Mouse (Mus musculus) CH12.LX (cell line): ENCODE measurements around the gene Naa35. TPM values are rescaled to one million over a fixed set of nuclear protein-coding genes. Genes with fewer than 3 reads are reported as not detected.

Source experiments
- DNase-seq: peaks from one replicate; pipeline ENCODE4 v3.0.0-alpha.2; 2013; ENCODE audit errors: extremely low read depth
- H3K27ac ChIP-seq: 2 replicates; pipeline ENCODE4 v1.5.1; 2012; ENCODE audit warnings: low read depth, mild to moderate bottlenecking, control low read depth, moderate library complexity; ENCODE audit not compliant: insufficient read depth
- H3K27me3 ChIP-seq: replicated peaks from 2 replicates; pipeline ENCODE3; 2012; ENCODE audit warnings: inconsistent platforms
- H3K36me3 ChIP-seq, 2 experiments: replicated peaks in 1 of 2; 2 replicates each; pipeline versions ENCODE3 to v1.6.1; 2012; ENCODE audit warnings: inconsistent platforms in 1 of 2, low read length in 1 of 2, mild to moderate bottlenecking in 1 of 2, mixed read lengths in 1 of 2, moderate library complexity in 1 of 2; ENCODE audit not compliant: control insufficient read depth in 1 of 2, insufficient read depth in 1 of 2
- H3K4me1 ChIP-seq, 2 experiments: 2 replicates each; pipeline ENCODE4 v1.6.1; 2012; ENCODE audit warnings: inconsistent platforms in 1 of 2, moderate library complexity in 1 of 2; ENCODE audit not compliant: insufficient read depth in 2 of 2, control insufficient read depth in 1 of 2
- H3K4me2 ChIP-seq: 2 replicates; pipeline ENCODE4 v1.6.1; 2012; ENCODE audit warnings: low read depth, mild to moderate bottlenecking, control low read depth; ENCODE audit not compliant: poor library complexity, insufficient read depth, severe bottlenecking
- H3K4me3 ChIP-seq, 3 experiments: fragments of 150-350 bp in 1 of 3; sonication (generic) in 1 of 3; replicated peaks in 1 of 3; 2 replicates each; pipeline versions ENCODE3 to v1.5.1; 2011 to 2012; ENCODE audit warnings: low read depth in 2 of 3, low read length in 2 of 3, mild to moderate bottlenecking in 2 of 3, moderate library complexity in 2 of 3, control low read depth in 1 of 3, improper control_type of control experiment in 1 of 3, inconsistent platforms in 1 of 3, mixed read lengths in 1 of 3; ENCODE audit not compliant: poor library complexity in 1 of 3
- H3K79me2 ChIP-seq: replicated peaks from 2 replicates; pipeline ENCODE4 v1.6.1; 2012; ENCODE audit warnings: mild to moderate bottlenecking, moderate library complexity; ENCODE audit not compliant: control insufficient read depth, poor library complexity, insufficient read depth, severe bottlenecking; ENCODE audit errors: extremely low read depth
- H3K9ac ChIP-seq: 2 replicates; pipeline ENCODE4 v1.6.1; 2012; ENCODE audit warnings: low read depth, mild to moderate bottlenecking, control low read depth, moderate library complexity; ENCODE audit not compliant: insufficient read depth
- H3K9me3 ChIP-seq: replicated peaks from 2 replicates; pipeline ENCODE3; 2012; ENCODE audit warnings: low read length, inconsistent platforms, mixed read lengths
- BHLHE40 ChIP-seq: IDR thresholded peaks from 2 replicates; pipeline ENCODE4 v1.6.1; 2011; ENCODE audit warnings: mild to moderate bottlenecking, low read depth, low read length, improper control_type of control experiment
- CHD1 ChIP-seq: IDR thresholded peaks from 2 replicates; pipeline ENCODE4 v1.6.1; 2012; ENCODE audit warnings: low read depth, low read length, improper control_type of control experiment, inconsistent platforms
- CHD2 ChIP-seq: IDR thresholded peaks from 2 replicates; pipeline ENCODE4 v1.6.1; 2011; ENCODE audit warnings: low read length, improper control_type of control experiment
- EP300 ChIP-seq: IDR thresholded peaks from 2 replicates; pipeline ENCODE4 v1.6.1; 2011; ENCODE audit warnings: low read length, improper control_type of control experiment
- MXI1 ChIP-seq: IDR thresholded peaks from 2 replicates; pipeline ENCODE4 v1.6.1; 2011; ENCODE audit warnings: mild to moderate bottlenecking, low read depth, low read length, improper control_type of control experiment
- NELFE ChIP-seq: IDR thresholded peaks from 2 replicates; pipeline ENCODE4 v1.6.1; 2011; ENCODE audit warnings: low read depth, low read length, improper control_type of control experiment
- NRF1 ChIP-seq: IDR thresholded peaks from 2 replicates; pipeline ENCODE4 v1.6.1; 2014; ENCODE audit warnings: low read depth, mild to moderate bottlenecking, inconsistent platforms, low read length, improper control_type of control experiment, moderate library complexity
- RAD21 ChIP-seq: IDR thresholded peaks from 2 replicates; pipeline ENCODE4 v1.6.1; 2011; ENCODE audit warnings: low read depth, mild to moderate bottlenecking, low read length, improper control_type of control experiment, moderate library complexity
- RCOR1 ChIP-seq: conservative IDR thresholded peaks from 2 replicates; pipeline ENCODE4 v1.6.1; 2012; ENCODE audit warnings: low read depth, mild to moderate bottlenecking, inconsistent platforms, low read length, improper control_type of control experiment
- SMC3 ChIP-seq: IDR thresholded peaks from 2 replicates; pipeline ENCODE4 v1.6.1; 2011; ENCODE audit warnings: low read depth, low read length, improper control_type of control experiment
- TBP ChIP-seq: conservative IDR thresholded peaks from 2 replicates; pipeline ENCODE4 v1.6.1; 2011; ENCODE audit warnings: low read depth, low read length, improper control_type of control experiment
- USF2 ChIP-seq: conservative IDR thresholded peaks from 2 replicates; pipeline ENCODE4 v1.6.1; 2011; ENCODE audit warnings: low read depth, low read length, improper control_type of control experiment
- ZMIZ1 ChIP-seq: IDR thresholded peaks from 2 replicates; pipeline ENCODE4 v1.6.1; 2012; ENCODE audit warnings: low read depth, mild to moderate bottlenecking, inconsistent platforms, low read length, improper control_type of control experiment
- ZNF384 ChIP-seq: IDR thresholded peaks from 2 replicates; pipeline ENCODE4 v1.6.1; 2012; ENCODE audit warnings: low read depth, low read length, improper control_type of control experiment, inconsistent platforms
- dilution Hi-C: fragments of 300-500 bp; cut with MboI; formaldehyde crosslinking; loops from 2 replicates; pipeline ENCODE4 v1.14.3; 2020; ENCODE audit warnings: low sequenced_read_pairs; ENCODE audit not compliant: extremely low pct_unique_long_range_greater_than_20kb, extremely low pct_ligation_motif_present
- in situ Hi-C: fragments of 300-500 bp; cut with MboI; formaldehyde crosslinking; loops from 3 replicates; pipeline ENCODE4 v1.14.3; 2019; ENCODE audit warnings: low sequenced_read_pairs, low pct_ligation_motif_present, low pct_unique_long_range_greater_than_20kb, mixed read lengths
- polyA plus RNA-seq: library from polyadenylated mRNA; unstranded; fragments of >175 nt; gene quantifications from 2 replicates; pipeline ENCODE4 v1.2.1, GENCODE M21; 2012; ENCODE audit warnings: low read depth; ENCODE audit not compliant: insufficient read length
- total RNA-seq, 2 experiments: library from RNA; depleted of rRNA; stranded (reverse); fragments of 300-350 nt in 1 of 2; fragments of >200 nt in 1 of 2; gene quantifications; 2 replicates each; pipeline ENCODE4 v1.2.3; 2012 to 2014

Gene Naa35
- total and polyA plus RNA-seq, 3 experiments: 46.8 to 60.2 (median 56.4) TPM

DNA sequence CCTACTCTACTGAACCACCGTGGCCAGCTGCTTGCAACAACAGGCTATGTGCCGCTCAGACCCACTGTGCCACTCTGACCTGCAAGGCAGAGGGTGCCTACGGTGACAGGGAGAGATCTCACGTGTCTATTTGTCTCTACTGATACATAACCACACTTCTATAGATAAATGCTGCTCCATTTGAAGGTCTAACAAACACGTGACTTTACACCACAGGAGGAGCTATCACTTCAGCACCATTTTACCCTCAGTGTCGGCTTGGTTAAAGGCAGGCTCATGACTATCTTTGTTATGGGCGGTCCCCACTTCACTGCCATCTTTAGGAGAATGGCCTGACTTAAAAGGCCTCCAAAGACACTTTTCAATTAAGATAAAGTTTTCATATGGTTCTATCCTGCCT is 97.6 kb downstream of the Naa35 start:
- H3K4me2 ChIP-seq: no peak overlapping the region
- no peaks in the 10 kb centered on the region for H3K36me3 ChIP-seq
- H3K9me3 ChIP-seq: no peaks in the 10 kb centered on the region
- TF ChIP-seq BHLHE40: peak; percentile 46
- TF ChIP-seq SMC3: no peak
- TF ChIP-seq, all 38 proteins: peak for 1
- no peaks in the 10 kb centered on the region for H3K27me3 ChIP-seq
- no peak for DNase-seq
- H3K9ac ChIP-seq: no peak overlapping the region
- dilution Hi-C loops (no loop called here), in situ Hi-C loops (no loop called here)
- H3K27ac ChIP-seq: no peak overlapping the region
- H3K4me3 ChIP-seq: no peak overlapping the region
- H3K4me1 ChIP-seq: peaks cover 2 to 4% of the 10 kb centered on the region in 2 experiments; a peak in 3 of 4 replicates
- no peaks in the 10 kb centered on the region for H3K79me2 ChIP-seq

- dilution Hi-C loops: no loop called here
- no peak overlapping the region for H3K4me2 ChIP-seq
- peaks cover 5% of the 10 kb centered on the region for H3K27me3 ChIP-seq
Measured at GRCm38 (mm10) chr13:59685236-59685635, 100.2 kb downstream of the Naa35 start.

More at GRCm38 (mm10) chr13:59685236-59685635, 100.2 kb downstream of the Naa35 start:
- Histone ChIP-seq H3K9ac (no peak overlapping the region), H3K27ac (no peak overlapping the region), H3K36me3 (no peaks in the 10 kb centered on the region), H3K4me3 (no peak overlapping the region), H3K9me3 (no peaks in the 10 kb centered on the region), H3K4me1 (peaks cover 2 to 4% of the 10 kb centered on the region in 2 experiments; a peak in 3 of 4 replicates), H3K79me2 (no peaks in the 10 kb centered on the region)
- in situ Hi-C loops: no loop called here
- TF ChIP-seq RAD21: no peak
- no peak for TF ChIP-seq BHLHE40
- no peak for TF ChIP-seq SMC3
- TF ChIP-seq NRF1: no peak
- no peak for TF ChIP-seq EP300
- no peak for TF ChIP-seq ZMIZ1
- TF ChIP-seq TBP: no peak
- TF ChIP-seq RCOR1: no peak
- no peak for TF ChIP-seq CHD1
- TF ChIP-seq CHD2: no peak
- no peak for TF ChIP-seq MXI1
- TF ChIP-seq NELFE: no peak
- no peak for TF ChIP-seq ZNF384
- no peak for TF ChIP-seq USF2
- peak; percentile 35 for DNase-seq

Other genes starting within 250 kb of the Naa35 start
- 15.0 and 19.5 TPM in 2 replicates for gene Agtpbp1, start within 50 bp of the Naa35 start, total RNA-seq (2012; rRNA removed)
- 15.7 and 20.8 TPM in 2 replicates for gene Agtpbp1, start within 50 bp of the Naa35 start, total RNA-seq (2014; rRNA removed)
- 19.4 and 21.5 TPM in 2 replicates for gene Agtpbp1, start within 50 bp of the Naa35 start, polyA plus RNA-seq
- gene Golm1, start 90.6 kb downstream of the Naa35 start, total RNA-seq (2012; rRNA removed): 16.4 and 17.4 TPM in 2 replicates
- gene Golm1, start 90.6 kb downstream of the Naa35 start, total RNA-seq (2014; rRNA removed): 18.9 and 21.9 TPM in 2 replicates
- gene Golm1, start 90.6 kb downstream of the Naa35 start, polyA plus RNA-seq: 14.3 and 18.1 TPM in 2 replicates
- not detected in 2 replicates for gene 4921517D22Rik, start 108.8 kb downstream of the Naa35 start, total RNA-seq (2012; rRNA removed)
- gene 4921517D22Rik, start 108.8 kb downstream of the Naa35 start, total RNA-seq (2014; rRNA removed): not detected in 2 replicates
- gene 4921517D22Rik, start 108.8 kb downstream of the Naa35 start, polyA plus RNA-seq: not detected in 2 replicates
- not detected in 2 replicates for gene Spata31d1a, start 125.1 kb downstream of the Naa35 start, total RNA-seq (2012; rRNA removed)
- not detected in 2 replicates for gene Spata31d1a, start 125.1 kb downstream of the Naa35 start, total RNA-seq (2014; rRNA removed)
- gene Spata31d1a, start 125.1 kb downstream of the Naa35 start, polyA plus RNA-seq: 0.19 TPM in 1 of 2 replicates, not detected in the other
- gene Spata31d1b, start 127.0 kb downstream of the Naa35 start, total RNA-seq (2012; rRNA removed): 0.13 and 0.30 TPM in 2 replicates
- gene Spata31d1b, start 127.0 kb downstream of the Naa35 start, total RNA-seq (2014; rRNA removed): 0.09 and 0.18 TPM in 2 replicates
- 0.05 and 0.27 TPM in 2 replicates for gene Spata31d1b, start 127.0 kb downstream of the Naa35 start, polyA plus RNA-seq
- not detected in 2 replicates for gene Spata31d1d, start 146.5 kb downstream of the Naa35 start, total RNA-seq (2012; rRNA removed)
- not detected in 2 replicates for gene Spata31d1d, start 146.5 kb downstream of the Naa35 start, total RNA-seq (2014; rRNA removed)
- gene Spata31d1d, start 146.5 kb downstream of the Naa35 start, polyA plus RNA-seq: not detected in 2 replicates
- gene 1700014D04Rik, start 161.5 kb downstream of the Naa35 start, total RNA-seq (2012; rRNA removed): not detected in 2 replicates
- gene 1700014D04Rik, start 161.5 kb downstream of the Naa35 start, total RNA-seq (2014; rRNA removed): not detected in 2 replicates
- gene 1700014D04Rik, start 161.5 kb downstream of the Naa35 start, polyA plus RNA-seq: not detected in 2 replicates
- 15.8 and 19.6 TPM in 2 replicates for gene Isca1, start 184.6 kb downstream of the Naa35 start, total RNA-seq (2012; rRNA removed)
- gene Isca1, start 184.6 kb downstream of the Naa35 start, total RNA-seq (2014; rRNA removed): 17.6 and 18.4 TPM in 2 replicates
- gene Isca1, start 184.6 kb downstream of the Naa35 start, polyA plus RNA-seq: 33.2 and 41.0 TPM in 2 replicates
- not detected in 2 replicates for gene Gm49354, start 197.0 kb downstream of the Naa35 start, total RNA-seq (2012; rRNA removed)
- not detected in 2 replicates for gene Gm49354, start 197.0 kb downstream of the Naa35 start, total RNA-seq (2014; rRNA removed)
- 4.5 TPM in 1 of 2 replicates, not detected in the other for gene Gm49354, start 197.0 kb downstream of the Naa35 start, polyA plus RNA-seq
- 17.9 and 18.1 TPM in 2 replicates for gene Tut7, start 237.9 kb downstream of the Naa35 start, total RNA-seq (2012; rRNA removed)
- 14.3 and 15.4 TPM in 2 replicates for gene Tut7, start 237.9 kb downstream of the Naa35 start, total RNA-seq (2014; rRNA removed)
- gene Tut7, start 237.9 kb downstream of the Naa35 start, polyA plus RNA-seq: 21.5 and 21.6 TPM in 2 replicates